Mouse (Mus musculus) adrenal gland, postnatal 10 days (tissue): ENCODE measurements around the gene Fuom. TPM values are rescaled to one million over a fixed set of nuclear protein-coding genes. Genes with fewer than 3 reads are reported as not detected.
"Not testable (repeated sequence)": the region's sequence is repeated elsewhere in the genome, so short reads cannot be mapped to it uniquely, and the experiment has no call there.

Experiments
- DNase-seq: peaks from one replicate; pipeline ENCODE4 v3.0.0; 2021; ENCODE audit warnings: mixed read lengths
- long read RNA-seq, 2 experiments: library from polyadenylated mRNA; stranded (forward); transcript quantifications; one replicate each; pipeline ENCODE4 v2.0.0; 2021
- total RNA-seq, 2 experiments: library from RNA; stranded (reverse); gene quantifications; 2 replicates each; pipeline ENCODE4 v1.2.3; 2021

Fuom gene
- 10 to 100 TPM; 82.5 to 99.0 TPM for total RNA-seq
- long read RNA-seq, experiment 1, transcript Fuom-201 (6 exons, 685 nt): major isoform, 45 of 66 reads
- long read RNA-seq, experiment 1, partial matches to known transcripts: 7 of 66 reads
- long read RNA-seq, experiment 1, other reads (novel, unspliced or antisense): 10 of 66 reads
- long read RNA-seq, experiment 2, transcript Fuom-201 (6 exons, 685 nt): major isoform, 36 of 58 reads
- long read RNA-seq, experiment 2, partial matches to known transcripts: 5 of 58 reads
- long read RNA-seq, experiment 2, other reads (novel, unspliced or antisense): 9 of 58 reads

GRCm38 (mm10) chr7:140101993-140102860 is at the start of gene Fuom:
TSS of gene Fuom (minus strand) at chr7:140102441.
- DNase-seq: peak; percentile 95

- no peak for DNase-seq
These were observed 42.3 kb upstream of the Fuom start for GRCm38 (mm10) chr7:140144550-140144949.

GRCm38 (mm10) chr7:140141350-140141749 is 39.1 kb upstream of the Fuom start:
- peak; percentile 81 for DNase-seq

GRCm38 (mm10) chr7:140138021-140138310 is 35.7 kb upstream of the Fuom start:
- no peak for DNase-seq

- DNase-seq: peak; percentile 97
These were observed 35.1 kb upstream of the Fuom start, which contains the start of gene Mtg1 for GRCm38 (mm10) chr7:140137135-140138020. TSS of gene Mtg1 (plus strand) at chr7:140137564.

GRCm38 (mm10) chr7:140135106-140135770 is 33.0 kb upstream of the Fuom start:
- DNase-seq: peak; percentile 50

- DNase-seq: not testable (repeated sequence)
These were observed 31.8 kb upstream of the Fuom start for GRCm38 (mm10) chr7:140134033-140134432.

GRCm38 (mm10) chr7:140132184-140132583 is 29.9 kb upstream of the Fuom start:
- not testable (repeated sequence) for DNase-seq

- no peak for DNase-seq
These were observed 25.7 kb upstream of the Fuom start for GRCm38 (mm10) chr7:140127911-140128310.

- DNase-seq: no peak
These were observed 24.7 kb upstream of the Fuom start for GRCm38 (mm10) chr7:140126934-140127333.

GRCm38 (mm10) chr7:140126022-140126350 is 23.7 kb upstream of the Fuom start:
- no peak for DNase-seq

GRCm38 (mm10) chr7:140125278-140126021 is 23.2 kb upstream of the Fuom start:
- peak; percentile 98 for DNase-seq

GRCm38 (mm10) chr7:140124382-140124781 is 22.1 kb upstream of the Fuom start:
- no peak for DNase-seq

GRCm38 (mm10) chr7:140122765-140123164 is 20.5 kb upstream of the Fuom start:
- no peak for DNase-seq

- DNase-seq: no peak
These were observed 19.2 kb upstream of the Fuom start for GRCm38 (mm10) chr7:140121338-140121910.

- no peak for DNase-seq
These were observed 18.2 kb upstream of the Fuom start for GRCm38 (mm10) chr7:140120484-140120883.

- peak; percentile 96 for DNase-seq
These were observed 14.3 kb upstream of the Fuom start, which contains the start of gene Echs1 for GRCm38 (mm10) chr7:140116329-140117054. TSS of gene Echs1 (minus strand) at chr7:140116476.

GRCm38 (mm10) chr7:140115583-140116328 is 13.5 kb upstream of the Fuom start, which contains the start of gene Paox:
TSS of gene Paox (plus strand) at chr7:140115799.
- peak; percentile 80 for DNase-seq

GRCm38 (mm10) chr7:140111943-140112342 is 9.7 kb upstream of the Fuom start:
- DNase-seq: no peak
